Comparison of ENCODE assay signal across 8 mouse cellular contexts in the genomic region with DNA sequence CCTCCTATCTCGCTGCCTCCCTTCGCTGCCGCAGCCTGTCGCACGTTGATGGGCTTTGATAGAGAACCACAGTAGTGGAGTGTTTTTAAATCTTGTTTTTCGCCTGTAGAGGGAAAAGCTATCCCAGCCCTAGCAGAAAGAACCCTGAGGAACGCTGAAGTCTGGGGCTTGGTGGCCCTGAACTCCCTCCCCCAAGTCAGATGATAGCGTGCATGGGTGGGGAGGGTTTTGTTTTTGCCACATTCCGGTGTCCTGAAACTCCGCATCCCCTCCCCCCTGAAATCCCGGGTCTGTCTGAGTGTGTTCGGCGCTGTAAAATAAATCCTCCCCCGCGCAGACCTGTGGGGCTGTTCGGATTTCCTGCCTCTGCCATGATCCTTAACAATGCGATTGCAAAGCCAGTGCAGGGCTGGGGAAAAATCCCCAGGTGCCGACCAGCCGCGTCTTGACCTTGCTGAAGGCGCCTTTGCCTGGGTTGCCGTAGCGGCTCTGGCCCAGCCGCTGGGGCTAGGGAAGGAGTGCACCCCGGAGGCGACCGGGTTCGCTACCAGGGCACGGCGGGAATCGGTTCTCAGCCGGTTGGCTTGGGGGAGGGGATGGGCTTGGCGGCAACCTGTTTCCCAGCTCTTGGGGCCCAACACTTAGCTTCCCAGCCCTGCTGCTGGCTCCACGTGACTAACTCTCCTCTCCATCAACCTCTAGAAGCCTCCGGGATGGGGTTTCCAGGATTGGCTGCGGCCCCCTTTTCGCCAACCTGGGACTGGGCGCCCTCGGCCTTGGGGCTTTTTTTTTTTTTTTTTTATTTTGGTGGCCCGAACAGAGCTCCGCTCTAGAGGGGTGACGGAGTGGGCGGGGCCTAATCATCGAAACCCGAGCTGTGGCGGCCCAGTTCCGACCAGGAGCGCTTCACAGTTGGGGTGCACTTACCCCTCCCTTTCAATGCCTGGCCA. TPM values are rescaled to one million over a fixed set of nuclear protein-coding genes. Genes with fewer than 3 reads are reported as not detected.
DNase-seq lines count a peak whose midpoint lies in the region; ATAC-seq and TF ChIP-seq lines count a peak whose summit lies in the region.

No protein-coding gene starts in this region.

- no peaks in the 10 kb centered on the region for H3K79me2 ChIP-seq in liver, adult 2 months (ENCODE audit: control insufficient read depth, insufficient read depth, low read length)

- TF ChIP-seq CTCF in liver, adult 2 months (IDR thresholded peaks at IDR 0.05; ENCODE audit: low read depth, low read length): no peak
- peak; percentile 50 for TF ChIP-seq CTCF in midbrain, postnatal 0 days (IDR thresholded peaks at IDR 0.05)
- no peak for TF ChIP-seq CTCF in testis, adult 2 months (IDR thresholded peaks at IDR 0.05; ENCODE audit: control insufficient read depth, insufficient read depth, insufficient replicate concordance, low read depth, low read length)

- peaks cover 67% of the 10 kb centered on the region for H3K27me3 ChIP-seq in heart, embryonic 13.5 days (replicated peaks)
- peaks cover 8% of the 10 kb centered on the region; the same call in 1 of the 2 replicates for H3K27me3 ChIP-seq in kidney, embryonic 16.5 days (ENCODE audit: insufficient read depth, low read length)
- H3K27me3 ChIP-seq in liver, adult 2 months (ENCODE audit: control insufficient read depth, insufficient read depth, low read length): peaks cover 24% of the 10 kb centered on the region
- H3K27me3 ChIP-seq in midbrain, postnatal 0 days (ENCODE audit: insufficient read depth, low read length): no peaks in the 10 kb centered on the region
- no peaks in the 10 kb centered on the region for H3K27me3 ChIP-seq in testis, adult 2 months (ENCODE audit: control insufficient read depth, insufficient read depth, low read length)

- no peak for TF ChIP-seq POLR2A in liver, adult 2 months (IDR thresholded peaks at IDR 0.05; ENCODE audit: extremely low read depth, insufficient read depth, low read length)
- TF ChIP-seq POLR2A in testis, adult 2 months (IDR thresholded peaks at IDR 0.05; ENCODE audit: control insufficient read depth, low read depth, low read length): no peak

- H3K4me3 ChIP-seq in heart, embryonic 13.5 days: peak overlapping the region; percentile 68
- peak overlapping the region; percentile 74 for H3K4me3 ChIP-seq in kidney, embryonic 16.5 days (ENCODE audit: low read length)
- H3K4me3 ChIP-seq in liver, adult 2 months (ENCODE audit: insufficient read depth, low read depth, low read length): peak overlapping the region; percentile 15; the same call in 1 of the 2 replicates
- peak overlapping the region; percentile 64 for H3K4me3 ChIP-seq in midbrain, postnatal 0 days (ENCODE audit: low read depth, low read length)
- peak overlapping the region; percentile 56 for H3K4me3 ChIP-seq in testis, adult 2 months (ENCODE audit: control insufficient read depth, low read depth, low read length)

- peak overlapping the region; percentile 82 for H3K9ac ChIP-seq in heart, embryonic 13.5 days
- peak overlapping the region; percentile 81 for H3K9ac ChIP-seq in kidney, embryonic 16.5 days (replicated peaks; ENCODE audit: low read length)
- no peak overlapping the region for H3K9ac ChIP-seq in liver, adult 2 months (ENCODE audit: low read depth, low read length)
- H3K9ac ChIP-seq in midbrain, postnatal 0 days (replicated peaks; ENCODE audit: low read length, poor library complexity, severe bottlenecking): peak overlapping the region; percentile 91

- no peaks in the 10 kb centered on the region for H3K9me3 ChIP-seq in heart, embryonic 13.5 days
- H3K9me3 ChIP-seq in kidney, embryonic 16.5 days (ENCODE audit: low read length): no peaks in the 10 kb centered on the region
- no peaks in the 10 kb centered on the region for H3K9me3 ChIP-seq in midbrain, postnatal 0 days (ENCODE audit: low read length)

- peak overlapping the region; percentile 86 for H3K4me2 ChIP-seq in heart, embryonic 13.5 days
- peak overlapping the region; percentile 84 for H3K4me2 ChIP-seq in kidney, embryonic 16.5 days (replicated peaks; ENCODE audit: low read depth, low read length)
- H3K4me2 ChIP-seq in midbrain, postnatal 0 days (ENCODE audit: low read depth, low read length, poor library complexity, severe bottlenecking): peak overlapping the region; percentile 94

- peak overlapping the region; percentile 61 for H3K27ac ChIP-seq in heart, embryonic 13.5 days (replicated peaks)
- H3K27ac ChIP-seq in kidney, embryonic 16.5 days (ENCODE audit: low read length): peak overlapping the region; percentile 91
- no peak overlapping the region for H3K27ac ChIP-seq in liver, adult 2 months (replicated peaks; ENCODE audit: insufficient read depth, low read depth, low read length)
- H3K27ac ChIP-seq in midbrain, postnatal 0 days (ENCODE audit: low read depth, low read length): peak overlapping the region; percentile 58
- no peak overlapping the region for H3K27ac ChIP-seq in testis, adult 2 months (ENCODE audit: control insufficient read depth, insufficient read depth, low read depth, low read length)

- H3K36me3 ChIP-seq in heart, embryonic 13.5 days: no peaks in the 10 kb centered on the region
- no peaks in the 10 kb centered on the region for H3K36me3 ChIP-seq in kidney, embryonic 16.5 days (ENCODE audit: insufficient read depth, low read length)
- no peaks in the 10 kb centered on the region for H3K36me3 ChIP-seq in liver, adult 2 months (ENCODE audit: control insufficient read depth, insufficient read depth, low read length)
- H3K36me3 ChIP-seq in midbrain, postnatal 0 days (ENCODE audit: insufficient read depth, low read length): no peaks in the 10 kb centered on the region
- no peaks in the 10 kb centered on the region for H3K36me3 ChIP-seq in testis, adult 2 months (ENCODE audit: control insufficient read depth, insufficient read depth, low read length)

- peak; percentile 86 for DNase-seq in heart, adult 11 months
- DNase-seq in heart, adult 9 months (ENCODE audit: low spot score in 2 of 2): no peak
- peak; percentile 84 for DNase-seq in embryo, embryonic 11 days
- DNase-seq in liver, adult 2 months (ENCODE audit: extremely low read depth, low read depth, low spot score): no peak
- peak; percentile 55 for DNase-seq in midbrain, postnatal 0 days (ENCODE audit: low spot score)

- no peak for ATAC-seq in heart, embryonic 13.5 days (ENCODE audit: extremely low read depth, insufficient number of reproducible peaks, low FRiP score, low TSS enrichment)
- peak; percentile 52 for ATAC-seq in kidney, embryonic 16.5 days (ENCODE audit: low FRiP score, low TSS enrichment)
- peak; percentile 18 for ATAC-seq in midbrain, postnatal 0 days (ENCODE audit: low FRiP score)

- H3K4me1 ChIP-seq in heart, embryonic 13.5 days: peaks cover 23% of the 10 kb centered on the region
- H3K4me1 ChIP-seq in kidney, embryonic 16.5 days (ENCODE audit: insufficient read depth, low read length): peaks cover 31% of the 10 kb centered on the region
- no peaks in the 10 kb centered on the region for H3K4me1 ChIP-seq in liver, adult 2 months (ENCODE audit: control insufficient read depth, insufficient read depth, low read length)
- H3K4me1 ChIP-seq in midbrain, postnatal 0 days (ENCODE audit: insufficient read depth, low read length): 0 out of 2 replicates have a peak, but pooled peaks cover 3% of the 10 kb centered on the region
- H3K4me1 ChIP-seq in testis, adult 2 months (ENCODE audit: control insufficient read depth, insufficient read depth, low read length): peaks cover 25% of the 10 kb centered on the region

- WGBS in heart, embryonic 13.5 days: under 1% methylated on average over 48 of the region's 48 CpGs
- WGBS in kidney, embryonic 16.5 days: under 1% methylated on average over 48 of the region's 48 CpGs
- 2% methylated on average over 48 of the region's 48 CpGs for WGBS in liver, adult 2 months
- 1% methylated on average over 39 of the region's 48 CpGs for WGBS in midbrain, postnatal 0 days

RNA-seq across cellular contexts. Expression of a gene that starts 41.8 kb away (rescaled TPM):
- polyA plus RNA-seq in heart, embryonic 13.5 days (2015; fragmentation: Nextera tagmentation; extraction: Ambion mirVana): 9.2 and 10.5 TPM in 2 replicates
- polyA plus RNA-seq in kidney, embryonic 16.5 days (2015; fragmentation: Nextera tagmentation; extraction: Ambion mirVana): 39.7 and 43.8 TPM in 2 replicates
- 0.09 and 0.13 TPM in 2 replicates for total RNA-seq in liver, adult 2 months (2014; rRNA removed)
- polyA plus RNA-seq in liver, adult 2 months (2012; rRNA removed): 0.04 and 0.11 TPM in 2 replicates
- total RNA-seq in midbrain, postnatal 0 days (2014; rRNA removed): 56.0 and 58.5 TPM in 2 replicates
- polyA plus RNA-seq in midbrain, postnatal 0 days (2015; fragmentation: Nextera tagmentation; extraction: Ambion mirVana): 29.5 and 35.9 TPM in 2 replicates
- polyA plus RNA-seq in testis, adult 2 months (2012; rRNA removed): 1.9 and 2.3 TPM in 2 replicates

Comparison
In these comparisons a context has a peak if more than half of its experiments do, and no peak if none do; other contexts are left out.
1. DNase-seq: peak in heart, adult 11 months (single experiment), embryo, embryonic 11 days (single experiment) and midbrain, postnatal 0 days (single experiment); none in heart, adult 9 months (0 of 2) and liver, adult 2 months (single experiment).
2. H3K27ac ChIP-seq: peak in heart, embryonic 13.5 days (single experiment), kidney, embryonic 16.5 days (single experiment) and midbrain, postnatal 0 days (single experiment); none in liver, adult 2 months (single experiment) and testis, adult 2 months (single experiment).
3. H3K4me3 ChIP-seq: peak in every context shown above with its lines; median percentile 74 in kidney, embryonic 16.5 days; 68 in heart, embryonic 13.5 days; 64 in midbrain, postnatal 0 days; 56 in testis, adult 2 months; 15 in liver, adult 2 months.
4. Peak in every context shown above with its lines, with median percentiles within 50 percentile points of each other: H3K4me2 ChIP-seq.